Mouse (Mus musculus): ENCODE measurements around the gene Trpm2. TPM values are rescaled to one million over a fixed set of nuclear protein-coding genes. Genes with fewer than 3 reads are reported as not detected.
A peak's percentile ranks its signal among the peaks of the same experiment; 100 is the strongest.
"Not testable (repeated sequence)": the region's sequence is repeated elsewhere in the genome, so short reads cannot be mapped to it uniquely, and the experiment has no call there.

Trpm2 gene
- polyA plus RNA-seq, 1 experiment = 21.0 TPM

- TF ChIP-seq CTCF (IDR thresholded peaks at IDR 0.05; ENCODE audit: borderline replicate concordance, control insufficient read depth, extremely low read depth, insufficient read depth, low read length, poor library complexity) (no peak), POLR2A (IDR thresholded peaks at IDR 0.05; ENCODE audit: control insufficient read depth, extremely low read depth, insufficient read depth, low read length, poor library complexity) (no peak)
- Histone ChIP-seq H3K27me3 (ENCODE audit: control insufficient read depth, insufficient read depth, low read length) (no peaks in the 10 kb centered on the region), H3K36me3 (ENCODE audit: control insufficient read depth, insufficient read depth, low read length) (no peaks in the 10 kb centered on the region), H3K4me3 (ENCODE audit: control insufficient read depth, insufficient read depth, low read length) (no peak overlapping the region), H3K27ac (ENCODE audit: control insufficient read depth, insufficient read depth, low read length) (no peak overlapping the region), H3K4me1 (replicated peaks; ENCODE audit: control insufficient read depth, insufficient read depth, low read length) (peaks cover 15% of the 10 kb centered on the region)
- 96% methylated on average over 18 of the region's 18 CpGs for WGBS
- no peak for DNase-seq
These were observed 42.5 kb upstream of the Trpm2 start for GRCm38 (mm10) chr10:78012661-78013495.

- H3K27me3 ChIP-seq (ENCODE audit: control insufficient read depth, insufficient read depth, low read length); DNase-seq; H3K27ac ChIP-seq (ENCODE audit: control insufficient read depth, insufficient read depth, low read length); H3K4me3 ChIP-seq (ENCODE audit: control insufficient read depth, insufficient read depth, low read length); H3K36me3 ChIP-seq (ENCODE audit: control insufficient read depth, insufficient read depth, low read length): not testable (repeated sequence)
- WGBS = 92% methylated on average over 5 of the region's 5 CpGs
- peaks cover 19% of the 10 kb centered on the region for H3K4me1 ChIP-seq (replicated peaks; ENCODE audit: control insufficient read depth, insufficient read depth, low read length)
These were observed 40.8 kb upstream of the Trpm2 start for GRCm38 (mm10) chr10:78011116-78011515.

DNA sequence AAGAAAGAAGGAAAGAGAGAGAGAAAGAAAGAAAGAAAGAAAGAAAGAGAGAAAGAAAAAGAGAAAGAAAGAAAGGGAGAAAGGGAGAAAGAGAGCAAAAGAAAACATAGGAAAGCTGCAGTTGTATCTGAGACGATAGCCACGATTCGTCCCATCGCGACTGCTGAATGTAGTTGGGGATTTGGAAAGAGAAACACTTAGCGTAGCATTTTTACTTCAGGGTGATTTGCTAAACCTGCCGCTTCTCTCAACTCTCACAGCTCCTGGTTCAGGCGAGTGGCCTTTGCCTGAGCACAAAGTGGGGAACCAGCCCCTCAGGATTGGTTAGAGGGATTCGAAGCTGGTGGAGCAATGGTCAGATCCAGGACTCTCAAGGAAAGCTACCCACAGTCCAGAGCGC is 40.0 kb upstream of the Trpm2 start:
- Histone ChIP-seq H3K27me3 (ENCODE audit: control insufficient read depth, insufficient read depth, low read length) (no peaks in the 10 kb centered on the region), H3K4me3 (ENCODE audit: control insufficient read depth, insufficient read depth, low read length) (peak overlapping the region; percentile 27), H3K4me1 (replicated peaks; ENCODE audit: control insufficient read depth, insufficient read depth, low read length) (peaks cover 19% of the 10 kb centered on the region), H3K27ac (ENCODE audit: control insufficient read depth, insufficient read depth, low read length) (no peak overlapping the region), H3K36me3 (ENCODE audit: control insufficient read depth, insufficient read depth, low read length) (no peaks in the 10 kb centered on the region)
- TF ChIP-seq CTCF (IDR thresholded peaks at IDR 0.05; ENCODE audit: borderline replicate concordance, control insufficient read depth, extremely low read depth, insufficient read depth, low read length, poor library complexity) (no peak), POLR2A (IDR thresholded peaks at IDR 0.05; ENCODE audit: control insufficient read depth, extremely low read depth, insufficient read depth, low read length, poor library complexity) (no peak)
- no peak for DNase-seq
- 7% methylated on average over 10 of the region's 10 CpGs for WGBS

DNA sequence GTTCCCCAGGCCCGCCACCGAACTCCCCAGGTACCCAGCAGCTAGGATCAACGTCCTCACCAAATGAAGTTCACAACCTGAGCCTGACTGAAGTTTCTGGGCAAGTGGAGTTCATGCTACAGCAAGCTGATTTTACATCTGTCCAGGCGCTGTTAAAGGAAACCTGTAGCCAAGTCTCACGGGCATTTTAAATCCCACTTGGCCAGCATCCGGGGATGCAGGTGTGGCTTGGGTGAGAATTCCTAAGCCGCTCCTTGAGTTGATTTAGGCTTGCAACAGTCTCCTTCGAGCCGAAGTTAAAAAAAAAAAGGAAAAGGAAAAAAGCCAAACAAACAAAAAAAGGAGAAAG is 39.6 kb upstream of the Trpm2 start, which contains the start of gene Pfkl:
Pfkl (minus strand) TSS at position 139 of the 349 bp plus-strand sequence.
- WGBS = under 1% methylated on average over 9 of the region's 9 CpGs
- peak within 1 kb of the TSS; percentile 84 for H3K4me3 ChIP-seq (ENCODE audit: control insufficient read depth, insufficient read depth, low read length)
- H3K36me3 ChIP-seq (ENCODE audit: control insufficient read depth, insufficient read depth, low read length) = no peaks in the 10 kb centered on the region
- H3K27me3 ChIP-seq (ENCODE audit: control insufficient read depth, insufficient read depth, low read length) = no peaks in the 10 kb centered on the region
- no peak for DNase-seq
- H3K27ac ChIP-seq (ENCODE audit: control insufficient read depth, insufficient read depth, low read length) = peak within 1 kb of the TSS; percentile 25
- H3K4me1 ChIP-seq (replicated peaks; ENCODE audit: control insufficient read depth, insufficient read depth, low read length) = peaks cover 19% of the 10 kb centered on the region
- TF ChIP-seq CTCF (IDR thresholded peaks at IDR 0.05; ENCODE audit: borderline replicate concordance, control insufficient read depth, extremely low read depth, insufficient read depth, low read length, poor library complexity) (no peak), POLR2A (IDR thresholded peaks at IDR 0.05; ENCODE audit: control insufficient read depth, extremely low read depth, insufficient read depth, low read length, poor library complexity) (no peak)

DNA sequence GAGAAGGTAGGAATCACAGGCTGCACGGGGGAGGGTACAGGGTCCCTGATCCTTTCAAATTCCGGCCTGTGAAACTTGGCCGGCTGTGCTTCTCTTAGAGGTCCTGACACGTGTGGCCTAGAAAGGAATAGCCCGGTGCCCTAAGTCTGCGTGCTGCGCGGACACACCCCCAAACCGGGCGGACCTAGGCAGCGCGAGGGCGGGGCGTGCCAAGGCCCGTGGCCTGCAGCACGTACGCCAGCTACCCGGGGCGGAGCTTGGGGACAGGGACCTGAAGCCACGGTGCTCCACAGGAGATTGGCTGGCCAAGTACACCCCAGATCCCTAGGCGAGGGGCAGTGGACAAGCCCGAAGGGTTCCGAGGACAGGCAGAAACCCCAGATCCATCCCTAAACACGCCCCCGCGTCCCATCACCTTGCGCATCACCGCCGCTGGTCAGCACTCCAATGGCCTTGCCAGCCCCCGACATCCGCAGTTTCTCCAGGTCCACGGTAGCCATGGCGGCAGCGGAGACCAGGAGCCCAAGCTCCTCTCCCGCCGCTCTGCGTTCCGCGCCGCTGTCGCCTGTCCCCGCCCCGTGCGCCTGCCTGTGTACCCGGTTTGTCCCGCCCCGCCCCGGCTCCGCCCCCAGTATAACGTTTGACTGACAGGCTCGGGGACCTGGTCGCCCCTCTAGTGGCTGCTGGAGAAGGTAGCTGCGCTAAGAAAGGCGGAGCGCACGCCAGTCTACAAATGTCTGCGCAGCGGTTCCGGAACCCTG is 39.0 kb upstream of the Trpm2 start:
- 1% methylated on average over 59 of the region's 59 CpGs for WGBS
- no peaks in the 10 kb centered on the region for H3K36me3 ChIP-seq (ENCODE audit: control insufficient read depth, insufficient read depth, low read length)
- H3K27me3 ChIP-seq (ENCODE audit: control insufficient read depth, insufficient read depth, low read length) = no peaks in the 10 kb centered on the region
- peak overlapping the region; percentile 25 for H3K27ac ChIP-seq (ENCODE audit: control insufficient read depth, insufficient read depth, low read length)
- H3K4me1 ChIP-seq (replicated peaks; ENCODE audit: control insufficient read depth, insufficient read depth, low read length) = peaks cover 19% of the 10 kb centered on the region
- peak overlapping the region; percentile 84 for H3K4me3 ChIP-seq (ENCODE audit: control insufficient read depth, insufficient read depth, low read length)
- DNase-seq = peak; percentile 96
- peak; percentile 81 for TF ChIP-seq CTCF (IDR thresholded peaks at IDR 0.05; ENCODE audit: borderline replicate concordance, control insufficient read depth, extremely low read depth, insufficient read depth, low read length, poor library complexity)
- TF ChIP-seq POLR2A (IDR thresholded peaks at IDR 0.05; ENCODE audit: control insufficient read depth, extremely low read depth, insufficient read depth, low read length, poor library complexity) = peak; percentile 65; the same call in 1 of the 2 replicates

DNA sequence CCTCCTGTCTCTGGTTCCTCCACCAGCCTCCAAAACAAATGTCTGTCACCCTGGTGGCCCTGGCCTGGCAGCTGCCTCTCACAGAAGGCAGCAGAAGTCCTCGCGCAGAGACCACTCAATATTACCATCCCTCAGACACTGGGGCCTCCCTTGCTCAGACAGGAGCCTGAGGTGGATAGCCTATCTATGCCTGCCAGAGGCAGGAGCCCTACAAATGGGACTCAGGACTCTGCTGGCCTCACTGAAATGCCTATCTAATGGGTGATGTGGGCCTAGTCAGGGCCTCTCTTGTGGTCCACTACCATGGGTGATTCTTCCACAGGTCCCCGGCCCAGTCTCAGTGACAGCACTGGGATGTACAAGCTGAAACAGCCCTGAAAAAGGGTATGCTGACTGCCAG is 37.8 kb upstream of the Trpm2 start:
- H3K4me3 ChIP-seq (ENCODE audit: control insufficient read depth, insufficient read depth, low read length) = no peak overlapping the region
- no peak for TF ChIP-seq POLR2A (IDR thresholded peaks at IDR 0.05; ENCODE audit: control insufficient read depth, extremely low read depth, insufficient read depth, low read length, poor library complexity)
- no peak for TF ChIP-seq CTCF (IDR thresholded peaks at IDR 0.05; ENCODE audit: borderline replicate concordance, control insufficient read depth, extremely low read depth, insufficient read depth, low read length, poor library complexity)
- 87% methylated on average over 3 of the region's 3 CpGs for WGBS
- no peak for DNase-seq
- H3K27ac ChIP-seq (ENCODE audit: control insufficient read depth, insufficient read depth, low read length) = no peak overlapping the region
- no peaks in the 10 kb centered on the region for H3K27me3 ChIP-seq (ENCODE audit: control insufficient read depth, insufficient read depth, low read length)
- H3K36me3 ChIP-seq (ENCODE audit: control insufficient read depth, insufficient read depth, low read length) = no peaks in the 10 kb centered on the region
- peaks cover 19% of the 10 kb centered on the region for H3K4me1 ChIP-seq (replicated peaks; ENCODE audit: control insufficient read depth, insufficient read depth, low read length)

Measured in thymus, adult 2 months (tissue).